Mouse (Mus musculus): Measurements from ENCODE around the gene Coro1a.

DNA sequence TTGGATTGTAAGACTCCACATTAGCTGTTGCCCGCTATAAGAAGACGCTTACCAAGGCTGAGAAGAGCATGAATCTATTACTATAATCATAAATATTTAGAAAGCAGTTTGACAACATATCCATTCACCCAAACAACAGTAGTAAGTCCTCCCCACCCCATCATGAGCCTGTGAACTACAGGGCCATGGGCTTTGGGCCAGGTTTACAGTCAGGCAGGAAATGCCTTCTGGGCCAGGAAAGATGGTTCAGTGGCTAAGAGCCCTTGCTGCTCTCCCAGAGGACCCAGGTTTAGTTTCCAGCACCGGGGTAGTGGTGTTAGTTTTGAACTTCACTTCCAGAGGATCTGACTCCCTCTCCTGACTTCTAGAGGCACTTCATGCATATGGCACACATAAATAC, 10.0 kb upstream of the Coro1a start:
- no peak for TF ChIP-seq CTCF (IDR thresholded peaks at IDR 0.05)
- no peak for TF ChIP-seq EP300 (IDR thresholded peaks at IDR 0.05)
